Mouse (Mus musculus): ENCODE data around the gene Cox17. TPM values are rescaled to one million over a fixed set of nuclear protein-coding genes. Genes with fewer than 3 reads are reported as not detected.

The Cox17 gene
- polyA plus RNA-seq, 1 experiment from 2014 or later, result 108 TPM

GRCm38 (mm10) chr16:38392126-38392894 is 45.5 kb downstream of the Cox17 start:
- H3K27me3 ChIP-seq (ENCODE audit: control insufficient read depth, insufficient read depth, low read length), result no peaks in the 10 kb centered on the region
- no peak overlapping the region for H3K27ac ChIP-seq (replicated peaks; ENCODE audit: low read depth, low read length)
- H3K4me2 ChIP-seq (ENCODE audit: low read depth, low read length), result no peak overlapping the region
- no peaks in the 10 kb centered on the region for H3K36me3 ChIP-seq (replicated peaks; ENCODE audit: control insufficient read depth, insufficient read depth, low read depth, low read length)
- ATAC-seq (replicated peaks; ENCODE audit: insufficient number of reproducible peaks, low FRiP score, low TSS enrichment, low read depth), result no peak
- H3K9me3 ChIP-seq (replicated peaks; ENCODE audit: control insufficient read depth, low read length), result no peaks in the 10 kb centered on the region
- H3K4me3 ChIP-seq (ENCODE audit: low read depth, low read length), result no peak overlapping the region
- 77% methylated on average over 23 of the region's 23 CpGs for WGBS
- no peak for DNase-seq (ENCODE audit: low spot score)
- H3K9ac ChIP-seq (replicated peaks; ENCODE audit: low read length), result no peak overlapping the region
- H3K4me1 ChIP-seq (ENCODE audit: control insufficient read depth, insufficient read depth, low read length), result no peaks in the 10 kb centered on the region

GRCm38 (mm10) chr16:38394191-38394618 is 47.4 kb downstream of the Cox17 start:
- ATAC-seq (replicated peaks; ENCODE audit: insufficient number of reproducible peaks, low FRiP score, low TSS enrichment, low read depth), result no peak
- Histone ChIP-seq H3K9ac (replicated peaks; ENCODE audit: low read length) (no peak overlapping the region), H3K9me3 (replicated peaks; ENCODE audit: control insufficient read depth, low read length) (no peaks in the 10 kb centered on the region), H3K4me1 (ENCODE audit: control insufficient read depth, insufficient read depth, low read length) (no peaks in the 10 kb centered on the region), H3K4me2 (ENCODE audit: low read depth, low read length) (no peak overlapping the region), H3K4me3 (ENCODE audit: low read depth, low read length) (no peak overlapping the region), H3K27me3 (ENCODE audit: control insufficient read depth, insufficient read depth, low read length) (no peaks in the 10 kb centered on the region), H3K27ac (replicated peaks; ENCODE audit: low read depth, low read length) (no peak overlapping the region), H3K36me3 (replicated peaks; ENCODE audit: control insufficient read depth, insufficient read depth, low read depth, low read length) (no peaks in the 10 kb centered on the region)
- 87% methylated on average over 8 of the region's 8 CpGs for WGBS
- DNase-seq (ENCODE audit: low spot score), result no peak

GRCm38 (mm10) chr16:38395060-38395730 is 48.4 kb downstream of the Cox17 start:
- Histone ChIP-seq H3K4me2 (ENCODE audit: low read depth, low read length) (no peak overlapping the region), H3K27me3 (ENCODE audit: control insufficient read depth, insufficient read depth, low read length) (no peaks in the 10 kb centered on the region), H3K4me3 (ENCODE audit: low read depth, low read length) (no peak overlapping the region), H3K9ac (replicated peaks; ENCODE audit: low read length) (no peak overlapping the region), H3K4me1 (ENCODE audit: control insufficient read depth, insufficient read depth, low read length) (no peaks in the 10 kb centered on the region), H3K36me3 (replicated peaks; ENCODE audit: control insufficient read depth, insufficient read depth, low read depth, low read length) (no peaks in the 10 kb centered on the region), H3K9me3 (replicated peaks; ENCODE audit: control insufficient read depth, low read length) (no peaks in the 10 kb centered on the region), H3K27ac (replicated peaks; ENCODE audit: low read depth, low read length) (no peak overlapping the region)
- 67% methylated on average over 6 of the region's 6 CpGs for WGBS
- DNase-seq (ENCODE audit: low spot score) (no peak), ATAC-seq (replicated peaks; ENCODE audit: insufficient number of reproducible peaks, low FRiP score, low TSS enrichment, low read depth) (no peak)

- Histone ChIP-seq H3K9ac (replicated peaks; ENCODE audit: low read length) (no peak overlapping the region), H3K27ac (replicated peaks; ENCODE audit: low read depth, low read length) (no peak overlapping the region), H3K36me3 (replicated peaks; ENCODE audit: control insufficient read depth, insufficient read depth, low read depth, low read length) (no peaks in the 10 kb centered on the region), H3K4me2 (ENCODE audit: low read depth, low read length) (no peak overlapping the region), H3K4me1 (ENCODE audit: control insufficient read depth, insufficient read depth, low read length) (no peaks in the 10 kb centered on the region), H3K4me3 (ENCODE audit: low read depth, low read length) (no peak overlapping the region), H3K27me3 (ENCODE audit: control insufficient read depth, insufficient read depth, low read length) (no peaks in the 10 kb centered on the region), H3K9me3 (replicated peaks; ENCODE audit: control insufficient read depth, low read length) (no peaks in the 10 kb centered on the region)
- 77% methylated on average over 13 of the region's 13 CpGs for WGBS
- DNase-seq (ENCODE audit: low spot score), result no peak
- ATAC-seq (replicated peaks; ENCODE audit: insufficient number of reproducible peaks, low FRiP score, low TSS enrichment, low read depth), result no peak
Measured at GRCm38 (mm10) chr16:38396155-38396554, 49.4 kb downstream of the Cox17 start.

GRCm38 (mm10) chr16:38398266-38398665 is 51.5 kb downstream of the Cox17 start:
- Histone ChIP-seq H3K27ac (replicated peaks; ENCODE audit: low read depth, low read length) (no peak overlapping the region), H3K9ac (replicated peaks; ENCODE audit: low read length) (no peak overlapping the region), H3K4me2 (ENCODE audit: low read depth, low read length) (no peak overlapping the region), H3K27me3 (ENCODE audit: control insufficient read depth, insufficient read depth, low read length) (no peaks in the 10 kb centered on the region), H3K4me3 (ENCODE audit: low read depth, low read length) (no peak overlapping the region), H3K9me3 (replicated peaks; ENCODE audit: control insufficient read depth, low read length) (no peaks in the 10 kb centered on the region), H3K36me3 (replicated peaks; ENCODE audit: control insufficient read depth, insufficient read depth, low read depth, low read length) (no peaks in the 10 kb centered on the region), H3K4me1 (ENCODE audit: control insufficient read depth, insufficient read depth, low read length) (no peaks in the 10 kb centered on the region)
- DNase-seq (ENCODE audit: low spot score), result no peak
- ATAC-seq (replicated peaks; ENCODE audit: insufficient number of reproducible peaks, low FRiP score, low TSS enrichment, low read depth), result no peak
- WGBS, result 91% methylated on average over 6 of the region's 6 CpGs

GRCm38 (mm10) chr16:38399076-38399475 is 52.3 kb downstream of the Cox17 start:
- Histone ChIP-seq H3K27ac (replicated peaks; ENCODE audit: low read depth, low read length) (no peak overlapping the region), H3K9ac (replicated peaks; ENCODE audit: low read length) (no peak overlapping the region), H3K36me3 (replicated peaks; ENCODE audit: control insufficient read depth, insufficient read depth, low read depth, low read length) (no peaks in the 10 kb centered on the region), H3K4me1 (ENCODE audit: control insufficient read depth, insufficient read depth, low read length) (no peaks in the 10 kb centered on the region), H3K4me3 (ENCODE audit: low read depth, low read length) (no peak overlapping the region), H3K4me2 (ENCODE audit: low read depth, low read length) (no peak overlapping the region), H3K27me3 (ENCODE audit: control insufficient read depth, insufficient read depth, low read length) (no peaks in the 10 kb centered on the region), H3K9me3 (replicated peaks; ENCODE audit: control insufficient read depth, low read length) (no peaks in the 10 kb centered on the region)
- ATAC-seq (replicated peaks; ENCODE audit: insufficient number of reproducible peaks, low FRiP score, low TSS enrichment, low read depth) (no peak), DNase-seq (ENCODE audit: low spot score) (no peak)
- 69% methylated on average over 3 of the region's 3 CpGs for WGBS

GRCm38 (mm10) chr16:38399531-38400231 is 52.9 kb downstream of the Cox17 start:
- DNase-seq (ENCODE audit: low spot score), result peak; percentile 69
- H3K4me2 ChIP-seq (ENCODE audit: low read depth, low read length), result peak overlapping the region; percentile 38
- no peaks in the 10 kb centered on the region for H3K9me3 ChIP-seq (replicated peaks; ENCODE audit: control insufficient read depth, low read length)
- peak overlapping the region; percentile 50 for H3K9ac ChIP-seq (replicated peaks; ENCODE audit: low read length)
- peak; percentile 90 for ATAC-seq (replicated peaks; ENCODE audit: insufficient number of reproducible peaks, low FRiP score, low TSS enrichment, low read depth)
- 10% methylated on average over 17 of the region's 17 CpGs for WGBS
- H3K4me3 ChIP-seq (ENCODE audit: low read depth, low read length), result peak overlapping the region; percentile 11; the same call in 1 of the 2 replicates
- no peaks in the 10 kb centered on the region for H3K27me3 ChIP-seq (ENCODE audit: control insufficient read depth, insufficient read depth, low read length)
- no peaks in the 10 kb centered on the region for H3K36me3 ChIP-seq (replicated peaks; ENCODE audit: control insufficient read depth, insufficient read depth, low read depth, low read length)
- no peaks in the 10 kb centered on the region for H3K4me1 ChIP-seq (ENCODE audit: control insufficient read depth, insufficient read depth, low read length)
- no peak overlapping the region for H3K27ac ChIP-seq (replicated peaks; ENCODE audit: low read depth, low read length)

Measured in embryonic facial prominence, embryonic 11.5 days (tissue).